Mouse (Mus musculus) lung, postnatal 0 days (tissue): ENCODE measurements around the gene Uvrag. TPM values are rescaled to one million over a fixed set of nuclear protein-coding genes. Genes with fewer than 3 reads are reported as not detected.

Source experiments
- ATAC-seq: fragments of 200-750 bp; cut with Nextera tagmentation; 2 replicates; pipeline ENCODE4 v1.8.0; 2017; ENCODE audit warnings: moderate library complexity
- DNase-seq: peaks from one replicate; pipeline ENCODE4 v3.0.0-alpha.2; 2016; ENCODE audit warnings: low spot score
- H3K27ac ChIP-seq: fragments of 300-500 bp; sonication (generic); 2 replicates; pipeline ENCODE4 v1.5.1; 2014; ENCODE audit warnings: antibody characterized with exemption, mild to moderate bottlenecking, low read length, mixed read lengths
- H3K27me3 ChIP-seq: fragments of 300-500 bp; sonication (generic); replicated peaks from 2 replicates; pipeline ENCODE4 v1.6.1; 2014; ENCODE audit warnings: low read length, mixed read lengths; ENCODE audit not compliant: insufficient read depth
- H3K36me3 ChIP-seq: fragments of 300-500 bp; sonication (generic); 2 replicates; pipeline ENCODE4 v1.6.1; 2014; ENCODE audit warnings: low read length, mixed read lengths; ENCODE audit not compliant: insufficient read depth
- H3K4me1 ChIP-seq: fragments of 300-500 bp; sonication (generic); 2 replicates; pipeline ENCODE4 v1.6.1; 2014; ENCODE audit warnings: antibody characterized with exemption, low read depth, low read length, mixed read lengths; ENCODE audit not compliant: insufficient read depth
- H3K4me2 ChIP-seq: fragments of 300-500 bp; sonication (generic); replicated peaks from 2 replicates; pipeline ENCODE4 v1.6.1; 2014; ENCODE audit warnings: low read depth, mild to moderate bottlenecking, low read length, moderate library complexity, mixed read lengths
- H3K4me3 ChIP-seq: fragments of 300-500 bp; sonication (generic); 2 replicates; pipeline ENCODE4 v1.5.1; 2014; ENCODE audit warnings: low read depth, low read length
- H3K9ac ChIP-seq: fragments of 300-500 bp; sonication (generic); replicated peaks from 2 replicates; pipeline ENCODE4 v1.6.1; 2014; ENCODE audit warnings: low read depth, mild to moderate bottlenecking
- H3K9me3 ChIP-seq: fragments of 300-500 bp; sonication (generic); 2 replicates; pipeline ENCODE4 v1.6.1; 2016; ENCODE audit warnings: low read length, mixed read lengths
- CTCF ChIP-seq: IDR thresholded peaks from 2 replicates; pipeline ENCODE4 v1.5.1; 2016; ENCODE audit warnings: antibody characterized with exemption, mild to moderate bottlenecking
- EP300 ChIP-seq: IDR thresholded peaks from 2 replicates; pipeline ENCODE4 v1.6.1; 2016; ENCODE audit warnings: antibody characterized with exemption, mild to moderate bottlenecking, control low read depth
- whole genome bisulfite sequencing: fragments of 180-500 bp; shearing (Covaris S2); extraction: QIAGEN DNeasy Blood & Tissue Kit; methylation state at CpG from one replicate; pipeline ENCODE4 v1.1.7; 2014; 5-methylcytosine and 5-hydroxymethylcytosine counted together
- polyA plus RNA-seq: library from polyadenylated mRNA; unstranded; fragments of >200 nt; fragmentation: Nextera tagmentation; extraction: Ambion mirVana; gene quantifications from 2 replicates; pipeline ENCODE4 v1.2.1, GENCODE M21; 2015

Uvrag gene
- polyA plus RNA-seq, 1 experiment from 2014 or later = 23.4 TPM

GRCm38 (mm10) chr7:99025989-99026388 lies 115.0 kb downstream of the Uvrag start:
- no peak for TF ChIP-seq EP300
- no peak for TF ChIP-seq CTCF
- H3K9ac ChIP-seq = no peak overlapping the region
- WGBS = 75% methylated on average over 10 of the region's 10 CpGs

GRCm38 (mm10) chr7:99025265-99025664 lies 115.7 kb downstream of the Uvrag start:
- TF ChIP-seq EP300 (no peak), CTCF (no peak)
- H3K4me2 ChIP-seq = no peak overlapping the region
- H3K9ac ChIP-seq = no peak overlapping the region
- no peaks in the 10 kb centered on the region for H3K4me1 ChIP-seq
- no peak overlapping the region for H3K27ac ChIP-seq
- no peak for ATAC-seq
- DNase-seq = no peak
- H3K27me3 ChIP-seq = no peaks in the 10 kb centered on the region
- 93% methylated on average over 7 of the region's 7 CpGs for WGBS
- no peaks in the 10 kb centered on the region for H3K36me3 ChIP-seq
- H3K9me3 ChIP-seq = no peaks in the 10 kb centered on the region
- no peak overlapping the region for H3K4me3 ChIP-seq

More at GRCm38 (mm10) chr7:99025989-99026388, 115.0 kb downstream of the Uvrag start:
- ATAC-seq = no peak
- no peak overlapping the region for H3K4me3 ChIP-seq
- no peak for DNase-seq
- no peaks in the 10 kb centered on the region for H3K4me1 ChIP-seq
- no peak overlapping the region for H3K27ac ChIP-seq
- H3K4me2 ChIP-seq = no peak overlapping the region
- no peaks in the 10 kb centered on the region for H3K36me3 ChIP-seq
- no peaks in the 10 kb centered on the region for H3K27me3 ChIP-seq
- no peaks in the 10 kb centered on the region for H3K9me3 ChIP-seq

GRCm38 (mm10) chr7:99024791-99025190 lies 116.2 kb downstream of the Uvrag start:
- H3K36me3 ChIP-seq = no peaks in the 10 kb centered on the region
- no peaks in the 10 kb centered on the region for H3K9me3 ChIP-seq
- ATAC-seq = peak; percentile 39; the same call in 1 of the 2 replicates
- no peak overlapping the region for H3K4me2 ChIP-seq
- DNase-seq = peak; percentile 51
- H3K27ac ChIP-seq = no peak overlapping the region
- H3K4me3 ChIP-seq = no peak overlapping the region
- H3K4me1 ChIP-seq = no peaks in the 10 kb centered on the region
- WGBS = 80% methylated on average over 6 of the region's 6 CpGs
- no peak for TF ChIP-seq EP300
- no peak for TF ChIP-seq CTCF
- no peak overlapping the region for H3K9ac ChIP-seq
- H3K27me3 ChIP-seq = no peaks in the 10 kb centered on the region

- H3K9ac ChIP-seq = no peak overlapping the region
- H3K4me1 ChIP-seq = no peaks in the 10 kb centered on the region
- H3K4me3 ChIP-seq = no peak overlapping the region
- no peak for ATAC-seq
- H3K9me3 ChIP-seq = no peaks in the 10 kb centered on the region
- H3K36me3 ChIP-seq = no peaks in the 10 kb centered on the region
- TF ChIP-seq EP300 (no peak), CTCF (no peak)
- H3K27me3 ChIP-seq = no peaks in the 10 kb centered on the region
- H3K4me2 ChIP-seq = no peak overlapping the region
- DNase-seq = no peak
- H3K27ac ChIP-seq = no peak overlapping the region
- WGBS = 59% methylated on average over 3 of the region's 3 CpGs
These were observed 117.0 kb downstream of the Uvrag start for GRCm38 (mm10) chr7:99023931-99024330.

- H3K4me1 ChIP-seq = no peaks in the 10 kb centered on the region
- no peak overlapping the region for H3K4me2 ChIP-seq
- H3K4me3 ChIP-seq = no peak overlapping the region
- no peaks in the 10 kb centered on the region for H3K36me3 ChIP-seq
- no peak for DNase-seq
- no peaks in the 10 kb centered on the region for H3K9me3 ChIP-seq
- no peak overlapping the region for H3K27ac ChIP-seq
- WGBS = 47% methylated on average over 4 of the region's 4 CpGs
- H3K27me3 ChIP-seq = no peaks in the 10 kb centered on the region
- TF ChIP-seq CTCF (no peak; the same call in 1 of the 2 replicates), EP300 (no peak)
- H3K9ac ChIP-seq = no peak overlapping the region
- no peak for ATAC-seq
These were observed 119.7 kb downstream of the Uvrag start for GRCm38 (mm10) chr7:99021277-99021676.

- Histone ChIP-seq H3K4me1 (no peaks in the 10 kb centered on the region), H3K27me3 (no peaks in the 10 kb centered on the region), H3K9me3 (no peaks in the 10 kb centered on the region), H3K27ac (no peak overlapping the region), H3K9ac (no peak overlapping the region), H3K4me3 (no peak overlapping the region), H3K4me2 (no peak overlapping the region), H3K36me3 (no peaks in the 10 kb centered on the region)
- ATAC-seq = peak; percentile 32
- 29% methylated on average over 4 of the region's 4 CpGs for WGBS
- DNase-seq = no peak
- TF ChIP-seq EP300 = no peak
- TF ChIP-seq CTCF = no peak
These were observed 120.6 kb downstream of the Uvrag start for GRCm38 (mm10) chr7:99020353-99020752.
